Mouse (Mus musculus): ENCODE data around the gene Zkscan2.

The Zkscan2 gene

DNA sequence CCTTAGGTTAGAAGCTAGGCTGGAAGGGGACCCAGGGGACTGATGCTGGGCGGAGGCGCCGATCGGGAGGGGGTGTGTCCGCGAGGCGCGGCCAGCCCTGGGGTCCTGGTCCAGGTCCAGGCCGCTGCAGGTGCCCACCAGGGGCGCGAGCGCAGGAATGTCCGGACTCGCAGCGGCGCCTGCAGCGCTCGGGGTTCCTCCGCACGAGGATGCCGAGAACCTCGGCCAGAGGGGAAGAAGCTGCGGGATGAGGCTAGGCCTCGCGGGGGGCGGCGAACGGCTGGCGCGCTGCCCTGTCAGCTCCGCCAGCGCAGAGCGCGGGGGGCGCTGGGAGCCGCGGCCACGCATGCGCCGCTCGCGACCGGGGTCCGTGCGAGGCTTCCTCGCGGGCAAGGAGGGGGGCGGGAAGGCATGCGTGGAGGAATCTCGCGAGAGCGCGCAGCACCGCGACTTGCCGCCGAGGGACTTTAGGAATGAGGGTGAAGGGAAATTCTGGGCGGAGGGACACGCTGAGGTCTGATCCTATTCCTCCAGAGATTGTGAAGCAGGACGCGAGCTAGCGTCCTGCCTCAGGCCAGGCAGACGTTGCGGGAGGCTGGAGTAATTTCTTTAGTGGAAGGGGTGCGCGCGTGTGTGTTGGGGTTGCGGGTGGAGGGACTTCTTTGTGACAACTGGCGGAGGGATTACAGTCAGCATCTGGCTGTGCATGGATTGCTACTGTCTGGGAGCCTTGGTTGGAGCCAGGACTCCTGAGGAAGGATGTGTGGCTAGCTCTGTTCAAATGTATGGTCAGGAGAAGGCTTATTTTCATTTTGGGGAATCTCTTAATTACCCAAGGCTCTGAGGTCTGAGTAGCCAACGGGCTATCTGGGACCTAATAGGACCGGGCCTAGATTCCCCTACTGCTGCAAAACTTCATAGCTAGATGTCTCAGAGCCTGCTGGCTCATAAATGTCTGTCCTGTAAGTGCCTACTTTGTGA lies at the start of gene Zkscan2:
TSS of gene Zkscan2 (minus strand) at position 211 of the 981 bp plus-strand sequence.
- DNase-seq (ENCODE audit: low read depth, low spot score): peak; percentile 97

DNA sequence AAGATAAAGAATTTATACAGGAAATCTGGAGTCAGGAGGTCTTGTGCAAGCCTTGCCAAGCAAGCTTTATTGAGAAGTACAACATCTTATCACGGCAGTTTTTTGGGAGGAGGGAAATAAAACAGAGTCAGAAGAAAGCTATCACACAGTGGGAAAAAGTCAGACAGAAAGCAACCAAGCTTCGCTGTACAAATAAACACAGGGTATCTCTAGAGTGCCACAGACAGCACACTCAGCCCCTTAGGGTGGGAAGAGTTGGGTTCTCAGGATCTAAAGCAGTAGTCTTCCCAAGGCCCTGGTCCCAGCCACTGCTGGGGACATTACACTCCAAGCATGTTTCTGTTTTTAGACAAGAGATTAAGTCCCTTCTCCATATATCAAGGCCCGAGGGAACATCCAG lies 28.9 kb upstream of the Zkscan2 start:
- DNase-seq (ENCODE audit: low read depth, low spot score): no peak

DNA sequence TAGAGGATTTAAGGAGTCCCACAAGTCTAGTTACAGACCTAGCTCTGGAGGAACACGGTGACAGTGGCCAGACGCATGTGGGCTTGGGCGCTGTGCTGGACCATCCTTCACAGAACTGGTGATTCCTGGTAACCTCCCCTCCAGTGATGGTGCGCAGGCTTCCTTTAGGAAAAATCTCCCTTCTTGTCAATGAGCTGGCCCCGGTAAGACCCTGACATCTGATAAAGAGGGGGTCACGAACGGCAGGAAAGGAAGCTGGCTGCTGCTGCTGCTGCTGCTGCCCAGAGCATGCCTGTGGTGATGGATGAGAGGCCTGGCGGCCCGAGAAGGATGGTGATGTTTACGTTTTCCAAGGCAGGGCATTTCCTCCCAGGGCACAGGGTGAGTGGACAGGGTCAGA lies 25.5 kb upstream of the Zkscan2 start:
- peak; percentile 12 for DNase-seq (ENCODE audit: low read depth, low spot score)

DNA sequence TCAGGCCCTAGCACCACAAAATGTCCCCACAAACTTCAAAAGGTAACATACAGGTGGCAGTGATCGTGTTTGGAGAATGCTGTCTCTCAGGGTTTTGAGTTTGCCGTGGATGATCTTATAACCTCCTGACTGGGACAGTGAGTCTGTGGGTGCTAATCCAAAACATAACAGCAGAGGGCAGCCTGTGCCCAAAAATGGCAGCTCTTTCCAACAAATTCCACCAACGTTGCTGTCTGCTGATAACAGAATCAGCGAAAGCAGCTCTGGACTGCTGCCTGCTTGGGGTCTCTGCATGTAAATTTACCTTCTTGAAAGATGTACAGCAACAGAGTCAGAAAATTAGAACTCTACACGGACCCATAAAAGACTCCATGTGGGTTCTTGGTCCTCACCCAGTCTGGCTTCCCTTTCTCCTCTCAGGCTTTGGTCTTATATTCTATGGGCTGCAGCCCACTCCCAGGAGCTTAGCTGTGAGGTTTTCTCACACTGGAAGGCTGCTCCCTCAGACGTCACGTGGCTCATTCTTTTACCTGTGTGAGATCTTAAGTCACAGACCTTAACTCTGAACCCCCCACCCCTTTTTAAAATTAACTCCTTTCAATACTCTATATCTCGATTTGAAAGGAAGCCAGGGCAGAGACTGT lies 24.1 kb upstream of the Zkscan2 start:
- DNase-seq (ENCODE audit: low read depth, low spot score): peak; percentile 76

DNA sequence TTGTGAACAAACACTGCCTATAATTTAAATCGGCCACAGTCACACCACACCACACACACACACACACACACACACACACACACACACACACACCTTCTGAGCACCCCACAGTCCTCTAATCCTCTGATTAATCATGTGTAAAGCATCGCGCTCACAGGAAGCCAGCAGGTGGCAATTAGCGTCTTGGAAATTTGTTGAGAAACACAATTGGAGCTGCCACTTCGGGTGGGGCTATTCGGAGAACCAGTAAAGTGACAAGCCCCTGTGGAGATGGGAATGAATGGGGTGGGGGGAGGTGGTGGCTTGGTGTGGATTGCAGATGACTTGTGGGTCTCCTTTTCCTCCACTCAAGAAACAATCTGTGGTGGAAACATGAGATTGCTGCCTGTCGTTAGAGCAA lies 7.7 kb upstream of the Zkscan2 start:
- DNase-seq (ENCODE audit: low read depth, low spot score): no peak

DNA sequence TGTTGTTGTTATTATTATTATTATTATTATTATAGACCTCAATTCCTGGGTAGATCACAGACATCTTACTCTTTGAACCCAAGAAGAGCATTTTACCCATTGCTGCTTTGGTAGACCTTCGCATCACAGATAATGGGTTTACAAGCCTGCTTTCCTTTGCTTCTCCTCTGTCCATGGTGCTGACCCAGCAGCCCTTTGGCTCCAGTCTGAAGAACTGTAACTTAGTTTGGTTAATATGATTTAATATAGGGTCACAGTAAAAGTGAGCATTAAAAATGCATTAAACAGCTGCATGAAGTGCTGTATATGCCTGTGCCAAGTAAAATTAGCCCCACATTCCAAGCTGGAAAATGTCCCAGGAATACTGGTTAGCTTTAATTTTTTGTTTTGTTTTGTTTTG lies 3.1 kb upstream of the Zkscan2 start:
- peak; percentile 69 for DNase-seq (ENCODE audit: low read depth, low spot score)

DNA sequence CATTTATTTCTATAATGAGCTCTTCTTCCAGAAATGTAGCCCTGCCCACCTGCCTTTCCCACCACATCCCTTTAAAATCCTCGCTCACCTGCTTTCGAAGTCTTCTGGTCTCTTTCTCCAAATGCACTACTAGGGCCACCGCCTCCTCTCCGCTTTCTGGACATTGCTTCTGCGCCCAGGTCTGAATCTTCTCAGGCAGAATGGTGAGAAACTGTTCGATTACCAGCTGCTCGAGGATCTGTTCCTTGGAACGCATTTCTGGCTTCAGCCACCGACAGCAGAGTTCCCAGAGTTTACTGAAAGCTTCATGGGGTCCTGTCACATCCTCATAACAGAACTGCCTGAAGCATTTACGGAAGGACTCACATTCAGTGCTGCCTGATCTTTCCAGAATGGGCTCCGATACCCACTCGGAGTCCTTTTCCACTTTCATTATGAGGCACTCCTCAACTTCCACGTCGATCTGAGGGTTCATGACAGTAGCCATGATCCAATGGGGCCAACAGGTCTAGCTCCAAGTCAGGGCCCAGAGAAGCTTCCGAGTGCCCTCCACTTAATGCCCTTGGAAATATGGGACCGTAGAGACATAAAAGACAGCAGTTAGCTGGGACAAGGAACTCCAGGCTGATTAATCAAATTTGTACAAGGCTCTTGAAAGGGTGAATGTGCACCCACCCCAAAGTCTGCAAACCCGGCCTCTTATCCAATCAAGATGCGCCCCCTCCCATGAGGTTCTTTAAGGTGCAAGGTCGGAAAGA lies 589 bp downstream of the Zkscan2 start:
- DNase-seq (ENCODE audit: low read depth, low spot score): peak; percentile 8

DNA sequence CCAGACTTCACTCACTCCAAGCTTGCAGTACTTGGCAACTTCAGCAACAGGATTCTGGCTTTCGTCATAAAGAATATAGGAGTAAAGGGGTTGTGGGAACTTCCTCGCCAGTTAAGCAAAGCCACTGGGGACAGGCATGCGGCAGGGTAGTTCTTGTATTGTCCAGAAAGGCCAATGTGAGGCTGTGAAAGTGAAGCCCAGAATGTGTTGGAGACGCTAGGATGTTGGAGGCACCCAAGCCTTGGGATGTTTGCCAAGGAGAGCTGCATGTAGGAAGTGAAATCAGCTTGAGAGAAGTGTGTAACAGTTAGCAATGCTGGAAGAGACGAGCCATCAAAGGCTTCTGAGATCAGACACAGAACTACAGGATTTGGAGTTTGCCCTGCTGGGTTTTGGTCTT lies 12.5 kb downstream of the Zkscan2 start:
- no peak for DNase-seq (ENCODE audit: low read depth, low spot score)

DNA sequence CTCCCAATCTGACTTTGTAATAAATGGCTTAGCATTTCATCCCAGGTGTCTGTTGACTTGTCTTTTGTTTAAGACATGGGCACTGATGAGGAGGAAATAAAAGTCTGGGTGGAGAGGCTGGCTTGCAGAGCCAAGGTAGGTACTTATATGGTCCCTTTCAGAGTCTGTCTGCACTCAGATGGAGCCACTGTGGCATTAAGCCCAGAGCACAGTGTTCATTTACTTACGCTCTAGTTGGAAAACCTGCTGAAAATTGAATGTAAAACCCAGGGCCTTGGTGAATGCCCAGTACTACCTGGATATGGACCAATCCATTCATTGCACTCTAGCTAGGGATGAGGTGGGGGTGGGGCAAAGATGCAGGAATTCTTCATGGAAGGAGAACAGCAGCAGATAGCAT lies 32.3 kb downstream of the Zkscan2 start:
- no peak for DNase-seq (ENCODE audit: low read depth, low spot score)

DNA sequence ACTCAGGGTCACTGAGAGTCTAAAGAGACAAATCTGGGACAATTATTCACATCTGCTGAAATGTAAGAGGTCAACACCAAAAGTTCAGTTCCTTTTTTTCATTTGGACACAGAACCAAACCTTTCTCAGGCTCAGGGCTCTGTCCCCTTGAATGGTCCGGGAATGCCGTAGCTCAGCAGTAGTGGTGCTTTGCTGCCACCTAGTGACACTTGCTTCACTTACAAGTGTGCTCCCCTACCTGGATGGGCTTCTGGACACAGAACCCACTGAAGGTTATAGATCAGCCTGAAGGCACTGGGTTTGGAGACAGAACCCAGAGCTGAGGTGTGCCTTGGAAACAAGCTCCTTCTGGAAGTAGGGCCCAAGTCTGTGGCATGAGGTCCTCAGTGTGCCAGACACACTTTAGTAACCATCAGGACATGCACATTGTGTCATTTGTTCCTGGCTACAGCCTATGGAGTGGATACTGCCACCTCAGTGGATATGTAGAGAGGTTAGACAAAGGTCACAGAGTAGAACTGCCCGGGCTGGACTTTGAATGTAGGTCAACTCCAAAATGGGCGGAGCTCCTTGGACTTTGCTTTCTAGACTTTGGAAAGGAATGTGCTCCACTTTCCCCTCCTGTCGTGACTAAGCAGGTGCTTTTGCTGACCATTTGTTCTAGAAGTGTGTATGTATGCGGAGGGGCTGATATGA lies 34.4 kb downstream of the Zkscan2 start:
- DNase-seq (ENCODE audit: low read depth, low spot score): peak; percentile 83

DNA sequence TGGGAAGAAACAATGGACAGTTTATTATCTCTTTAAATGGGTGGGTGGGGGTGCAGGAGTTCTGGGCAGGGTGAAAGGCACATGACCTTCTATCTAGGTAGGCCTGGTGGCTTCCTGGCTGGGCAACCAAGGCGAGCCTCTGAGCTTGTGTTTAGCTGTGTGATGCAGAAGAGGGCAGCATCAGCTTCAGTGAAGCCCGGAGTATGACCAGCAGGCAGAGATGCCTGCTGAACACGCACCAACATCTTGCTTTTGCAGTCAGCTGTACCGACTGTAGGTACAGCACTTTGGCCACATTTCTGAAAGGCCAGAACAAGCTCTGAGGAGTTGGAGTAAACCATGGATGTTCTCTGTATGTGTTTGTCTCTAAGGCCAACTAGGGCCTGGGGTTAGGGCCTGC lies 36.7 kb downstream of the Zkscan2 start:
- no peak for DNase-seq (ENCODE audit: low read depth, low spot score)

DNA sequence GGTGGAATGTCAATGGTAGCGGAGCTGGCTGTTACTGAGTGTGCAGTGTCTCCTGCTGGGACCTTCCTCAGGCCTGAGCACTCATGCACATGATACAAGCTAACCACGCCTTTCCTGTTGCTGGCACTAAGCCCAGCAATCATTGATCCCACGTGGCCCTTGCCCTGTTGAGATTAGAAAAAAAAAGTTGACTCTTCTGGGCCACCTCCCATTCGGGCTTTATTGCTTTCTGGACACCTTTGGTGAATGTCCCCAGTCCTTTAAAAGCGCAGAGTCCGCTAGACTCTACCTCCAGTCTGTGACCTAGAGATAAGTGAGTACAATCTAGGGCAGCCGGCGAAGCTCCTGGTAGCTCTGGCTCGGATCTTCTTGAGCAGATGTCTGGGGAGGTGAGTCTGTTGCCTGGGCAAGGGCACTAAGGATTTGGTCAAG lies 38.2 kb downstream of the Zkscan2 start, which contains the start of gene Aqp8:
TSS of gene Aqp8 (plus strand) at position 222 of the 432 bp plus-strand sequence.
- peak; percentile 13 for DNase-seq (ENCODE audit: low read depth, low spot score)

DNA sequence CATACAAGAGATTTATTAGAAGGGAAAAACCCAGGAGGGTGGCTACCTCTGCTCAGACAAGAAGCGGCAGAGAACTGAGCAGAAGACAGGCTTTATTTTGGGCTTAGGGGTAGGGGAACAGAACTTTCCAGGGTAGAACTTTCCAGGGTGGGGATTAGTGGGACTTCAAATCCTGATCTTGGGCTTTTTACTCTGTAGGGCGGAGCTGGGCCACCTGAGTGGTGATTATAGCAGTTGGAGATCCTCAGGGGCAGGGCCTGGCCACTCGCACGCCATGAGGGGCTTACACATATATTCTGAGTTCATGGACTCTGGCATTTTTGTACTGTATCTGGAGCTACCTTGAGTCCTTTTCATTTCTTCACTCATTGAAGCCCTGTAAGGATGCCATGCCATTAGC lies 38.9 kb downstream of the Zkscan2 start:
- no peak for DNase-seq (ENCODE audit: low read depth, low spot score)

DNA sequence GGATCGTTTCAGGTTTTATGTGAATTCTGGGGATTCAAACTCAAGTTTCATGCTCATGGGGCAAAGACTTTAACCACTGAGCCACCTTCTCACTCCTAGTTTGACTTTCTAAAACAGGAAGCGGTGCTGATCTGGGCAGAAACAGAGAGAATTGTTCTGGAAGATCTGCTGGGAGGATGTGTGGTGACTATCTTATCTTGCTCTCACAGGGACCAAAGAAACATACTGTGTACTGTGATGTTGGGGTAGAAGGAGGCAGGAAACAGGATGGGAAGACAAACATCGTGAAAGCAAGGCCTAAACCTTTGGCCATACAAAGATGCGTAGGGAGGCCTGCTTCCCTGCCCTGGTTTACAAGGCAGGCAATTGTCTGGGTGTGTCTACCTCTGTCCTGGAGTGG lies 41.0 kb downstream of the Zkscan2 start:
- no peak for DNase-seq (ENCODE audit: low read depth, low spot score)

DNA sequence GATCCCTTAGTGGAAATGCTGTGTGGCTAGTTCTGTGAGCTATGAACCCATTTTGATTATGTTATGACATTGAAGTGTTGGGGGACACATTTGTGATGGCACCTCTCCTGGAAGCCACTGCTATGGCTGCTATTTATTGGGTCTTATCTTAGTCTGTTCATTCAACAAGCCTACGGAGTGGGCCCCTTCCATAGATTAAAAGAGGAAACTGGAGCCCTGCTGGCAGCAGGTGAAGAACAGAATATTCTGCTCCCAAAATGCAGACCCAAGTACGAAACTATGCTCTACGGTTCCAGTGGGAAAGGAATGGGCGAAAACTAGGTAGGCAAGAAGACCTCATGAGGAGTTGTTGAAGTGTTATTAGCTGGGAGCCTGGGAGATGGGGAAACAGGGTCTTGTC lies 41.9 kb downstream of the Zkscan2 start:
- no peak for DNase-seq (ENCODE audit: low read depth, low spot score)

DNA sequence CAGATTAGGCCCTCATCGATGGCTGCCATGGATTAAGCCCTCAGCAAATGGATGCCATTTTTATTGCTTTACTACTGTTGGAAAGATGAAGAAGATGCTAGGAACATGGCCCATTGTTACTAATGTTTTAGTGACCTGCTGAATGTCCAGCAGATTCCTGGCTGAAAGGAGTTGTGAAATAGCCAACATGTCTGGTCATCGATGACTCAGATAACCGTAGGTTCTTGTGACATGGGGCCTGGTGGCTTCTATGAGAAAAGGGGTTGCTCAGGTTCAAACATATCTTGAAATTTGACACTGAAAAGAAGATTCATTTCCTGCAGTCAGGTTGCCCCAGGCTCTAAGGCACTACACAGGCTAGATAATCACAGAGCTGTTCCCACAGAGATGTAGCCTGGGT lies 45.2 kb downstream of the Zkscan2 start:
- no peak for DNase-seq (ENCODE audit: low read depth, low spot score)

DNA sequence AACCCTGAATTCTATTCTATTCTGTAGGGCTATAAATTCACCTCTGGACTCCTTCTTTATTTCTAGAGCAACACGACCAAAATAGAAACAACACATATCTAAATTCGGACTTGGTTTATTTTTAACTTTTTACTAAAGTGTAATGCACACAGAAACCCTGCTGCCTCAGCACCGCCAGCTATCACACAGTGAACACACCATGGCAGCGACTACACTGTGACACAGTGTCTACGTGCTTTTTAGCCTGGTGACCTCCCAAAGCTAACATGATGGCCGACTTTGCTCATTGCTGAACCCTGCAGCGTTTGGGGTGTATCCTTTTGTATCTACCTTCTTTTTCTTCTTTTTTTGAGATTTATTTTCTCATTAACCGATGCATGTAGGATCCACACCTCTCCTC lies 47.2 kb downstream of the Zkscan2 start:
- DNase-seq (ENCODE audit: low read depth, low spot score): no peak

DNA sequence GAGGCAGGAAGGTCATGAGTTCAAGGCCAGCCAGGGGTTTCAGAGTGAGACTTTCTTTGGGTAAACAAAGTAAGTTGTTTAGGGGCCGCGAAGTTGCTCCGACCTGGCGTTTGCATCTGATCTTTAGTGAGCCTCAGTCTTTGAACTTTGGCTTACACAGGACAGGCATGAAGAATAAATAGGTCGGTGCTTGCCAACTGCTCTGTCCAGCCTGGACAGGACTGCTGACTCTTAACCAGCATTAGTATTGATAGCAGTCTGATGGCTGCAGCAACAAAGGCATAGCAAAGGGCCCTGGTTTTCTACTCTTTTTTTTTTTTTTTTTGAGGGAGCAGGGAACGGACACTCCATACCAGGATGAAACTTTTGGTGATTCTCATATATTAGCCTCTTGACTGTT lies 47.7 kb downstream of the Zkscan2 start:
- DNase-seq (ENCODE audit: low read depth, low spot score): no peak

DNA sequence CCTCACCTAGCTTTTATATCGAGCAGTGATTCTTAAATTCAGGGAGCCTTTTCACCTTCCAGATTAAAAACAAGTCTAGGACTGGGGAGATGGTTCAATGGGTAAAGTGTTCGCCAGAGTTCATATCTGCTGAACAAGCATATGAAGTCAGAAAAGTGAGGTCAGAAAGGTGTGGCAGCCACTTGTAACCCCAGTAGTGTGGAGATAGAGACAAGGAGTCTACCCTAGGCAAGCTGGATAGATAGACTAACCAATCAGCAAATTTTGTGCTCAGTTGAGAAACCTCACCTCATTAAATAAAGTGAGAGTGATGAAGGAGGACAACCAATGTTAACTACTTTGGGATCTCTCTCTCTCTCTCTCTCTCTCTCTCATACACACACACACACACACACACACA lies 49.7 kb downstream of the Zkscan2 start:
- DNase-seq (ENCODE audit: low read depth, low spot score): no peak

DNA sequence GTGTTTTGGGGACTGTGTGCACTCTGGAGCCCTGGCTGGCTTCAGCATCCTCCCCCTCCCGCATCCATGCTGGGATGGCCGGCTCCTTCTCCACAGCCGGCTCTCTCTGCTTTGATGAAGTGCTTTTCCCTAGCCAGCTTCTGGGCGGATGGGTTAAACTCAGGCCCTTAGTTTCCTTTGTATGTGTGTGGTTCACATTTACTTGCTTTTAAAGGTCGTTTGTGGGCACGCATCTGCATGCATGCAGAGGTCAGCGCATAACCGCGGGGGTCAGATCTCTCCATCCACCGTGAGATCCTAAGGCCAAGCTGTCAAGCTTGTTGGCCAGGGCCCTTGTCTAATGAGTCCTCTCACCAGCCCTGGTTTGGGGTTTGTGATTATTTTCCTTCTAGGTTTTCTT lies 50.6 kb downstream of the Zkscan2 start:
- no peak for DNase-seq (ENCODE audit: low read depth, low spot score)

DNA sequence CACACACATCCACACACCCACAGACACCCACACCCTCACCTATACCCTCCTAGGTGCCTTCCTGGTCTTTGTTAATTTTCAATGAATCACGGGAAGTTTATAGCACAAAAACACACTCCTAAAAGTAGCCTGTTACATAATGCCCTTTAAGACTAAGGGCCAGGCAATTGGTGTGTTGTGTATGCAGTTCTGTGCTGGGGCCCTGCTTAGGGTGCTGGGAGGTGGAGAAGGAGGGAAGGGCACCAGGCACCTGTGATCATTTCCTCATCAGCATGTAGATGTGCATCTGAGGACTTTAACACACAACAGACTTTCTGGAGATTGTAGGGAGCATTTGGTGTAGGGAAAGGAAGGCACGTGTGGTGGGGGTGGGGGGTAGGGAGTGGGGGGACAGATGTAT lies 51.5 kb downstream of the Zkscan2 start:
- DNase-seq (ENCODE audit: low read depth, low spot score): no peak

DNA sequence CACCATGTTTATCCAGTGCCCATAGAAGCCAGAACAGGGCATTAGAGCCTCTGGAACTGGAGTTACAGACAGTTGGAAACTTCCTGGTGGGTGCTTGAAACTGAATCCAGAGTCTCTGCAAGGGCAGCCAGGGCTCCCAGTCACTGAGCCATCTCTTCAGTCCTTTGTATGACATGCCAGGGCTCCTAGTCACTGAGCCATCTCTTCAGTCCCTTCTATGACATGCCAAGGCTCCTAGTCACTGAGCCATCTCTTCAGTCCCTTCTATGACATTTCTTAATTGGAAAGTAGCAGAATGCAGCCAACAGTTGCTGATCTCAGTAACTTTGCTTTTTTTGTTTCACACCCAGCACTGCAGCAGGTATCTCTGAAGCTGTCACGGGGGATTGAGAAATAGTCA lies 58.2 kb downstream of the Zkscan2 start:
- no peak for DNase-seq (ENCODE audit: low read depth, low spot score)
